Mouse (Mus musculus) olfactory bulb, adult 2 months (tissue): ENCODE results near the gene Brd1.

Experiments used
- CTCF ChIP-seq: fragments of 200-500 bp; IDR thresholded peaks from 2 replicates; pipeline ENCODE4 v1.5.1; 2012; ENCODE audit warnings: low read depth, mild to moderate bottlenecking, low read length, moderate library complexity; ENCODE audit not compliant: insufficient read depth
- POLR2A ChIP-seq: fragments of 200-500 bp; IDR thresholded peaks from 2 replicates; pipeline ENCODE4 v1.6.1; 2012; ENCODE audit warnings: mild to moderate bottlenecking, low read depth, low read length, moderate library complexity; ENCODE audit not compliant: insufficient read depth

GRCm38 (mm10) chr15:88738466-88738865, 4.4 kb upstream of the Brd1 start:
- TF ChIP-seq POLR2A (no peak), CTCF (no peak)
